Mouse (Mus musculus) thymus, postnatal 4 days (tissue): ENCODE measurements around the gene Ankrd44.
A peak's percentile ranks its signal among the peaks of the same experiment; 100 is the strongest.

Experiments
- DNase-seq: peaks from one replicate; pipeline ENCODE4 v3.0.0; 2021

The Ankrd44 gene

DNA sequence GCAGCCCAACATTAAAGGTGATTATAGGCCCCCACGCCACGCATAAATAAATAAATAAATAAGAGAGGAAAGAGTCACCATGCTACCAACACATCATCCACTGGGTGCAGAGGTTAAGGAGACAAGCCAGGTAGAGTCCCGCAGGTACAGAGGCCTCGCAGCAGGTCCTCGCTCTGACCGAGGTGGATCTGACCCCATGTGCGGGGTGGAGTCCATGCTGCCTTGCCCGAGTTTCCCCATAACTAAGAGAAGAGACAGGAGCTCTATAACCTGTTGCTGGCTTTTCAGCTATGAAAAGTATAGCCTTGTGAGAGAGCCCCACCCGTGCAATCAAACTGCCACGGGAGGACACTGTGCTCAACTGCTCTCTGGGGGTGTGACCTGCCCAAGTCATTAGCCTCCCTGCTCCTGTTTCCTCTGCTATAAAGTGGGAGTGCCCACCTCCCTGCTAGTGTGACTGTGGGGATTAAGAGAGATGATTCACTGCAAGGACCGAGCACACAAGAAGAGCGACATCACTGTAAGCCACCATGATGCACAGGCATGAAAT is 4.1 kb downstream of the Ankrd44 start:
- DNase-seq, result no peak

DNA sequence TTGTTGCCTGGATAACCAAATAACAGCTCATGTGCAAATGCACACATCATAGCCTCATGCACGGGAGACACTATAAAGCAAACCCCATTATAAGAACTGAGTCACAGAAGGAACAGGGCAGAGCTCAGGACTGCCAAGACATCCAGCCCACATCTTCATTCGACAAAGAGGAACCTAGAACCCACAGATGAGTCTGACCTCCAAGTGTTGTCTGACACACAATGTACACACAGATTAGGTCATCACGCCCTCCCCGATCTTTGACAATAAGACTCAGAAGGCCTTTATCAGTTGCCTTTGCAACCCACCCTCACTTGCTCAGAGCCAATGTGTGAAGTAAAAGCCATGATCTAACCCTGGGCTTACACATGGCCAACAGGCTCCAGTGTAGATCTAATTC is 6.1 kb downstream of the Ankrd44 start:
- DNase-seq, result no peak

DNA sequence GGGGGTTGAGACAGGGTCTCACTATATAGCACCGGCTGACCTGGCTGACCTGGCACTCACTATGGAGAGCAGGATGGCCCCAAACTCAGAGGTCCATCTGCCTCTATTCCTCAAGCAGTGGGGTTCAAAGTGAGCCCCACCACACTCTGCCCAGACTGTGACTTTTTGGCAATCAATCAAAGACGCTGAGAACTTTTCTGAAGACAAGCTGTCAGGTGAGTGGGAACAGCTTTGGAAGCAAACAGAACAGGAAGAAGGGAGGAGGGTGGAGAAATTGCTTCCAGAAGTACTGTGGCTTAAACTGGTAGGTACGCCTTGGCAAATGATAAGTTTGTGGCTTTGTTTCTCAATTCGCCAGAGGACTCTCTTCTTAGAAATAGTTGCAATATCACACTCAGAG is 9.7 kb downstream of the Ankrd44 start:
- DNase-seq, result no peak

DNA sequence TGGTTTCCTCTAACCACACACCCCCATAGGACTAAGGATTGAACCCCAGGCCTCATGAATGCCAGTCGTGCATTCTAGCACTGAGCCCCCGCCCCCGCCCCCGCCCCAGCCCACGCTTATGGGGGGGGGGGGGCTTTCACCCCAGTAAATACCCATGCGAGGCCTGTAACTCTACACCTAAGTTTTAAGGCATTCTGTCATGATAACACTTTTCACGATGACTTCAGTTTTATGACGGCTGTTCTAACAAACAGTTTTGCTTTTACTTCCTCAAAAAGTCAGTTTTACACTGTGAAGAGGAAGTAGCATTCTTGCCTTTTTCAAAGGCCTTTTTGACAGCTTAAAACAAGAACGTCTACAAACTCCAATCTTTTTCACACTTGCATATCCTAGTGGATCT is 11.8 kb downstream of the Ankrd44 start:
- no peak for DNase-seq

DNA sequence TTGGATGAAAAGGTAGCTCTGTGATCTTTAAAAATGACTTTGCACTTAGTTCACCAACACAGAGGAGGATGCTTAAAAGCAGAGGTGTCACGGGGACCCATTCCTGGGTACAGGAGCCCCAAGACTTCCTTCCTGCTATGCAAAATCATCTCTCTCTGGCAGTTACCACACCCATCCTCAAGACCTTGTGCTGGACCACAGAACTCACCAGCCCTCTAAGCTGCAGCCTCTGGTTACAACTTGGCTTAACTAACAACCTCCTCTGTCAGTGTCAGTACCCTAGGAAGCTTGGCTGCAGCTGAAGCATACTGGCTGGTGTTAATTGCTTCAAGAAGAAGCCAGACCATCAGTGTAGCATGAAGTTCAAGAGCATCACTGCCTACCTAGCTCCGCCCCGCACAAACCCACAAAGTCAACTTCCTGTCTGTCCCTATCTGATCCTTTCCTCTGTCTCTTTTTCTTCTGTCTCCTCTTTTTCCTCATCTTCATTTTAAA is 12.8 kb downstream of the Ankrd44 start:
- peak; percentile 76 for DNase-seq

DNA sequence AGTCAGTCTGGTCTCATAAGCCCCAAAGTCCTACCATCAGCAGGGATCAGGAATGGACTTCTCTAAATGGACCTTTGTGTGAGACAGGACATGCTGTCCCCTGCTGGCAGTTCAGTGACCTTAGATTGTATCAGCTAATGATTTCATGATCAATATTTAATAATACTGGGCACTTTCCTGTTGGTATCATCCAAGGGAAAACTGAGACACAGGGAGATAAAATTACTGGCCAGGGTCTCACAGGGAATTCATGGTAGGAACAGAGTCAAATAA is 13.2 kb downstream of the Ankrd44 start:
- DNase-seq, result no peak

DNA sequence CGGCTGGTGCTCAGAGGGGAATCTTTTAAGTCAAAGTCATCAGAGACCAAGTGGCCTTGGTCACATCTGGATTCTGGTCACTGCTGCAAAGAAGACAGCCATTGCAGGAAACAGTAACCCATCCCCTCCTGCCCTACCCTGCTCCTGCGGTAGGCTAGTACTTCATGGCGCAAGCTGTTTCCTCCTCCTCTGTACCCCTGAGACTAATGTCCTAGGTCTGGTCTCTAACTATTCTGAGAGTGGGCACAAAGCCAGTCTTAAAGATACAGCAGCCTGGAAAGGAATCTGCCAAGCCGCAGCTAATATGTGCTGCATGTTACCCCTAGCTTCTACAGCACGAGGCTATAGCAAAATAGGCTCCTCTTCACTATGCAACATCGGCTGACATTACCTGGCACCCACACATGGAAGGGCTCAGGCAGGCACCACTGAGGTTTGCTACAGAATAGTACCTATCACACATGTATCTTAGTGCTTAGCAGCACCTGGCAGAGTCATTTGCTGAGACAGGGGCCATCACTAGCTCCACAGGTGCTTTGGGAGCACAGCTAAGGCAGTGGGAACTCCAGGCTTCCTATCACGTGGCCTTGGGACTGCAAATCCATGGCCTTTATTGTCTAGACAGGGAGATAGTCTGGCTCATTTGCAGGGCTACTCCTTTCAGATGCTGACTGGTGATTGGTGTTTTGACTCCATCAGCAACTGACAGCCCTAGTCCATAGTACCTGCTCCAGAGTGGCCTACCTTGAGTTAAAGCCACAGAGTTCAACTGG is 13.7 kb downstream of the Ankrd44 start:
- DNase-seq, result no peak

DNA sequence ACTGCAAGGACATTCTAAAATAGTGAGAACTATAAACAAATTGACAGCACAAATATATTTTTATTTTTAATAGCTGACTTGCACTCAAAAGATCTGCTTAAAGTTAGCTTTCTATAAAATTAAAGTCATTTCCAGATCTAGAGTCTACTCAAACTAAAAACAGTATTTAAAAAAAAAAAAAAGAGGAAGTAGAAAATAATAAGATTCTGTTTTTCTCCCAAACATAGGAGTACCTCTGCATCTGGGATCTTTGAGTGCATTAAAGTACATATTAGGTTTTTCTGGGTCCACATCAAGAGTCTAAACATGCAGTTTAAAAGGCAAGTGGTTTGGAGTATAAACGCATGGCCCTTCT is 15.0 kb downstream of the Ankrd44 start:
- no peak for DNase-seq

DNA sequence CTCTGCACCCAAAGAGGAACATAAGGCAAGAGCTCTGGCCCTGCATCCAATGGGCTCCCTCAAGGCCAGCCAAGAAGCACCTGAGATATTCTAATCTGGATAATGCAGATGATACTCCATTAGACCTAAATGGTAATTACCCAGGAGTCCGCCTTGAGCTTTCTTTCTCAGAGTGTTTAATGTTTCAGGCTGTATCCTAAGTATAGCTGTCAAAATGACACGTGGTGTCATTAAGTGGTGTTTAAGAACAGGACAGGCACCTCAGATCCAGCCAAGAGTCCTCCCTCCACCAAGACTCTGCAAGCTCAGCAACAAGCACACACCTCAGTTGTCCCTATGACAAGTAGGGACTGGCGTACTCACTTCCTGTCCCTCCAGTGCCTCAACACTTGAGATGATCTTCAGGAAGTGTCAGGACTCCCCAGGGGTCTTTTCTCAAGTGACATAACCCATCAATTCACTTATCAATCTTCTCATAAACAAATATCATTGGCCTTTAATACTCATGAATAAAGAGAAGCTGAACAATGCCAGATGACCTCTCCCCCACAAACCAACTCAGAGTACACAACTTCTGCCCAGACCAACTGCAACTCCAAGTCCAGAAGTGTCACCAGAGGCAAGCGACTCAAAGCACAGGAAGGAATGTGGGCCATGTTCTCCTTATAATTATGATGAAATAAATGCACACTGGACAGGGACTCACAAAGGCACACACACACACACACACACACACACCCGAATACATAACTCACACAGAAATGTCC is 15.5 kb downstream of the Ankrd44 start:
- DNase-seq, result no peak

DNA sequence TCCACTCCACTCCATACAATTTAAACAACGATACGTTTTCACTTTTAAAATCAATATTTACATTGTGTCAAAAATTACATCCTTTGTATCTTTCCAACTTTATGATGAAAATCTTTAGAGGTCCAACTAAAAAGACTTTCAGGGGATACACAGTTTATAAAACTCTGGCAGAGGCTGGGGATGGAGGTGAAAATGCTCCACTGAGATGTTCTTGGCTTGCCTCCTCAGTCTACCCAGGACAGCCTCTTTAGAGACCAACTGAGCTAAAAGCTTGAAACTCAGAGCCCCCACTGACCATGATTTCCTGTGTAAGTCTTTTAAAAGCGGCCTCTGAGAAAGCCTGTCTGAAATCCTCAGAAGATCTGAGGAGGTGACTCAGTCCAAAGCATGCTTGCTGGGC is 17.4 kb downstream of the Ankrd44 start:
- DNase-seq, result no peak

DNA sequence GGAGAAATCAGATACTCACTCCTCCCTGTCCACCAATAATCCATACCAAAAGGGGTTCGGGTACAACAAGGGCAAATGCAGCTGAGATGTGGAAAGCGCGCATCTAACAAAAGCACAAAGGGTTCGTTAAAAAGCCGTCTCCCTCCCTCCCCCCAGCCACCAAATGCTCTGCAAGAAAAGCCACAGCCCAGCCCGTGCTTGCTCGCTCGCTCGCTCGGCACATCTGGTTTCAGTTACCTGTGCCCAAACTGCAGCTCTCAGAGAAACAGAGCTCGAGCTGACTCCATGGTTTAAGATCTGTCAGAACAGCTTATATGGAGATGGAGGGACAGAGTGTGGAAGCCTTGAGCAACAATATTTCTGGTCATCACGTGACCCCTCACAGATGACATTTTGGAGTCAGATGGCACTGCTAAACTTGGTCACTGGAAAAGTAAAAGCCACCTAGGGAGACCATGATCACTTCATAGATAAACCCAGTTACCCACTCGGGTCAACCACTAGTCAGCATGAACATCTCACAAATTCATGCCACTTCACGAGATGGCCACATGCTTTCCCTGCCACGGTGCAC is 19.0 kb downstream of the Ankrd44 start:
- peak; percentile 81 for DNase-seq

DNA sequence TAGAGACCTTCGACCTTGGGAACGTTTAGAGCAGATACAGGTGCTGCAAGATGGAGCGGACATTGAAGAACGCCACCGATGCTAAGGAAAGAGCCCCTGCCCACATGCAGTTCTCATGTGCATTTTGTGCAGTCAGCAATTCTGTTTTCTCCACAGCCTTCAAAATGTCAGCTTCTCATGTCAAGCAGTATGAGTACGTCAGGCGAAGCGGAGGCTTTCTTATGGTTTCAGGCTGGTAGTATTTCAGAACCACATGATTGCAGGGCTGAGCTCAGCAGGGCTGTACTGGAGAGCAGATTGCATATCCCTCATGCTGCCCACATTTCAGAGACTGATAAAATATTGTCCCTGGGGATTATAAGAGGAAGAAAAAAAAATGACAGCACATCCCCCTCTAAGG is 19.9 kb downstream of the Ankrd44 start:
- DNase-seq, result no peak

DNA sequence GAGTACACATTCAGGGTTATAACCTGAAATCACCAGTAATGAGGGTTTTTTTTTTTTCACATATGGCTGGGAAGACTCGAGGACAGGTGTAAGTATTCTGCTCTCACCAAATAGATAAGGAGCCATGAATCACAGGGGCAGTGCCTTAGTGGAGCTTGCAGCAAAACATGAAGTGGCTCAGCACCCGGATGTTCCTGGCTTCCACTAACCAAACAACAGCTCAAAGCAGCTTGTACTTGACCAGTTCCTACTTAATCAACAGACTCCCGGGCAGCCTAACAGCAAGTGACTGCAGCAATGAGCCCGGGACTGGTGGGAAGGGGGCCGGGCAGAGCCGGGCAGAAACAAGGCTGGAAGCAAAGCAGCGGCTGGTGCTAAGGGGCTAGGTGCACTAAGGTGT is 20.6 kb downstream of the Ankrd44 start:
- DNase-seq, result no peak

DNA sequence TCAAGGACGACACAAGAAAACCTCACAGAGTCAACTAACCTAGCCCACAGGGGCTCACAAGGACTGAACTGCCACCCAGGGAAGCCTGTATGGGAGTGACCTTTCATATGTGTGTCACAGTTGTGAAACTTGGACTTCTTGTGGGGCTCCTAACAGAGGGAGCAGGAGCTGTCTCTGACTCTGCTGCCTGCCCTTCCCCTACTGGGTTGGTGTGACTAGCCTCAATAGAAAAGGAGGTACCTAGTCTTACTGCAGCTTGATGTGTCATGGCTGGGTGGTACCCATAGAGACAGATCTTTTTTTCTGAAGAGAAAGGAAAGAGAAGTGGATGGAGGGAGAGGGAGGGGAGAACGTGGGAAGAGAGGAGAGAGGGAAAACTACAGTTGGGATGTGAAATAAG is 22.0 kb downstream of the Ankrd44 start:
- no peak for DNase-seq

DNA sequence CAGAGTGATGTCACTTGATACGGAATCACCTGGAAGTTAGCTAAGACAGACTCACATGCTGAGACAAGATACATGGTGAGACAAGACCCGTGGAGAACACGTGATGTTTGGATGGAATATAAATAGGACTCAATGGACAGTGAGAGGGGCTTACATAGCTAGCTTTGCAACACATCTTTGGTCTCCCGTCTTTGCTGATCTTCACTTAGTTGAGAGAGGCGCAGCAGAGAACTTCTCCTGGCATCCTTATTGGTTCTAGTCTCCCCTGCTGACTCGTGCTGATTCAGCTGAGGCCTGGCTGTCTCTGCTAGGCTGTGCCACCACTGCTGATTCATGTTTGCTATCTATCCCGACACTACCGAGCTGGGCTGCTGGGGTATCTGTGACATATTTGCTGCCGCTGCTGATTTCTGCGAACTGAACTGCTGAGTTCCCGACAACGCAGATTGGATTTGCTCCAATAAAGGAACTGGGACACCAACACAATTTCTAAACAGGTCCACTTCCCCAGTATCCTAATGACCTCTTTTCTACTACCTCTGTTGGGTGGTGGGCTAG is 23.4 kb downstream of the Ankrd44 start:
- no peak for DNase-seq

DNA sequence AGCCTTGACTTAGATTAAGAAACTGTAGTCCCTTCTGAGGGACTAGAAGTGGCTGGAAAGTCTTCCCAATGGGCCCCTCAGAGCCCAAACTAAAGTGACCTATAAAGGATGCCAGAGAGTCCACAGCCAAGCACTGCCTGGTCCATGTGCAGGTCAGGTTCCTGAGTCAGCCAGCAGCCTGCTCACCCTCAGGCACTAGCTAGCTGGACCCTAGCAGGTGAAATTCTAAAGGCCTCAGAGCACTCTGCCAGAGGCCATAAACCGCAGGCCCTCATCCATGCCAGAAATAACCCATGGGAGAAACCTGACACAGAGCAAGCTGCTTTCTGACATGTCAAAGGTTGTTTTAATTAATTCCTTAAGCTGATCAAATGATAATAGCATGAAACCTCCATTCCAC is 25.1 kb downstream of the Ankrd44 start:
- DNase-seq, result no peak

DNA sequence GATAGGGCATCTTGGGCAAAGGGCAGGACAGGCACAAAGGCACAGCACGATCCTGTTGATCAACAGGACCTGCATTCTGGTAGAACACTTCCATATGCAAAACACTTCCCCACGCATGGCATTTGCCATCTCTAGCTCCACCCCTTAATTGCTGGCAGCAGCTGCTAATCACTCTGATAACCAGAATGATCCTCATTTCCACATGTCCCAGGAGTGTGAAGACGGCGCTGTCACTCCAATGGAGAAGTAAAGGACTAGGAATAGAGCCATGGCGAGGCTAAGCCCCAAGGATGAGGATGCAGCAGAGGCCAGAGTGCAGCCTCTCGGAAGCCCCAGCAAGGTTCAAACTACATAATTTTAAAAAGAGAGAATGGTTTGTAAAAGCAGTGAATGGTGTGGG is 26.9 kb downstream of the Ankrd44 start:
- DNase-seq, result no peak

DNA sequence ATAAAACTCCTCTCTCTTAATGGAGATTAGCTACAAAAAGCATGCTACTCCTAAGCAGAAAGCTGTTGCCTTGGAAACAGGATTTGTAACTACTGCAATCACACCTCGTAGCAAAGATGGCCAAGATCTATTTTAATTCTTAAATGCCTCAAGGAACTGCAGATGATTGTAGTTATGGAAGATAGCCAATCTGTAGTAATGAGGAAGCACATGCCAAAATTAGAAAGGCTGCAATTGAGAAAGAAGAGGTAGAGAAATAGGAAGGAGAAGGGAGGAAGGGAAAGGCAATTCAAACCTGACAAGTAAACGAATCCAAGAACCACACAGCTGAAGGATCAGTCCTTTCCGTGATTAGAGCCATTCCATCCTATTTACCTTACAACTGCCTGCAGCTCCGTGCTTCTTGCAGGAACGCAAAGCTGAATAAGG is 27.5 kb downstream of the Ankrd44 start:
- DNase-seq, result no peak

DNA sequence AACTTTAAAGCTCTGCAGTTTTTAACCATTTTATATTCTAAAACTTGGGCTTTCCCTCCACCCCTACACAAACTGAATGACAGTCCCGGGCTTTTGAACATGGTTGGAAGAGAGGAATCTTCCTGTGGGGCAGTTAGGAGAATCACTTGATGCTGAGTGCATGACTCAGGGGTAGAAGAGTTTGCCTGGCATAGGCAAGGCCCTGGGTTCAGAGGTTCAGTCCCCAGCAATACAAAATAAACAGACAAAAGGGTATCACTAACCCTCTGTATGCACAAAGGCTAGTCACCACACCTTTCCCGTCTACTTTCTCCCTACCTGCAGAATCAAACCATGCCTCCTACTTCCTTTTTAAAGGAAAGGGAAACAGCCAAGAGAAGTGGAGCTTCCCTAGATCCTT is 28.5 kb downstream of the Ankrd44 start:
- DNase-seq, result no peak

DNA sequence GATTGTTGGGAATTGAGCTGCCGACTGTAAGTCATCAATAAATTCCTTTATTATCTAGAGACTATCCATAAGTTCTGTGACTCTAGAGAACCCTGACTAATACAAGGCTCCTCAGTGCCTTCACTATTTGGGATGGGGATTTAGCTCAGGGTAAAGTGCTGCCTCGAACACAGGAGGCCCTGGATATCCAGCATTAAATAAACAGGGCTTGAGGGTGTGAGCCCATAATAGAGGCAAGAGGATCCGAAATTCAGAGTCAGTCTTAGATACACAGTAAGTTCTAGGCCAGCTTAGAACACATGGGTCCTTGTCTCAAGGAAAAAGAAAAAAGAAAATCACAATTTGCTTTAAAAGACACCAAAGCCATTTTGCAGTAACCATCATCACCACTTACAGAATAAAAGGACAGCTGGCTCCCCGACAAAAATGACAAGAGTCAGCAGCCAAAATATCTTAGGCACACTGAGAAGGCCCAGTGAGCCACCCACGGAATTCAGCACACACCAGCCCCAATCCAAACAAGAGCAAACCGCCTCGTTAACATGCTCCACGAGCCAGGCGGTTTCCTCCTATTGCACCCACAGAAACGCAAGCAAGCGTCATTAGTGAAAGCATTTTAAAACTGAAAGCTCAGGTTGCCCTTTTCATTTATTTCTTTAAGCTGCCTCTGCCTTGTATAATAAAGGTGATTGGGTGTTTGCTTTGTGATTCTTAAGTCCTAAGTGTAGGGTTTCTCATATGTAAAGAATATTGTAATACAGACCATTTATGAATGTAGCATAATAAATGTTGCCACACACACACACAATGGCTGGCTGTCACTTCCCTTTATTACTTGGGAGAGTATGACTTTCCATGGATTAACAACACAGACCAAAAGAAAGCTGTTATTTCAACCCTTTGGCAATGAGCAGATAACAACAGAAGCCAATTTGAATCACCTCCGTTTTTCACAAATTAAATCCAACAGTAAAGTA is 29.8 kb downstream of the Ankrd44 start:
- peak; percentile 44 for DNase-seq

DNA sequence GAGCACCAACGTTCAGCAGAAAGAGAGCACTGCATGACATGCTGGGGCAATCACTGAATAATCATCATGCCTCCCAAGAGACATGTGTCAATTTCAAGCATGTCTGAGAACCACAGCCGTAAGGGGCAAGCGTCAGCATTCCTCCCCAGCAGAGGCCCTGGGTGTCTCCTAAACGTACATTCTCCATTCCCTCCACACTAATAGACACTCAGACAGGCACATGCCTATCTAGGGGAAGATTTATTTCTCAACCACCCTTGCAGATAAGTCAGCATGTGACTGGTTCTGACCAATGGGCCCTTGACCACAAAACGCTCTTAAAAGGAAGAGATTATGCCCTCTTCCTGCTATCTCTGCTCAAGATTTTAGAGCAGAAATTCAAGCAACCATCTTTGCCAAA is 37.7 kb downstream of the Ankrd44 start:
- DNase-seq, result no peak

DNA sequence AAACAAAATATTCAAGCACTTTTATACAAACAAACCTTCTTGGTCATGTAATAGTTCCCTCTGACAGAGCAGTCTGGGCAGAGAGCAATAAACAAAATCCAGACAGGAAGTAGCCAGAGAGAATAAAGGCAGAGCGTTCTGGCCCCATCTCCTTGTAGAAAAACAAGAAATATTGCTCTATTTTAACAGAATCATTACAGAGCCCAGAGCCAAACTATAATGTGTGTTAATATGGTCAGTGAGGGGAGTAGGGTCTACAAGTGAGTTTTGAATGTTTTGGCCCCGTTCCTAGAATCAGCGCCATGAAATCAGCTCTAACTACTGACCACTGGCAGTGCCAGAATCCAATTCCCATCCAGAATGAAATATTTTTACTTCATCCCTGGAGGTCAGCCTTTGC is 38.3 kb downstream of the Ankrd44 start:
- DNase-seq, result no peak
